Mouse (Mus musculus) lung, embryonic 15.5 days (tissue): ENCODE results near the gene Rsph6a. TPM values are rescaled to one million over a fixed set of nuclear protein-coding genes. Genes with fewer than 3 reads are reported as not detected.

Experiments
- ATAC-seq: fragments of 200-750 bp; cut with Nextera tagmentation; 2 replicates; pipeline ENCODE4 v1.8.0; 2017; ENCODE audit warnings: moderate number of reproducible peaks, borderline replicate concordance; ENCODE audit not compliant: low FRiP score, low TSS enrichment; ENCODE audit errors: extremely low read depth
- H3K27ac ChIP-seq: fragments of 300-500 bp; sonication (generic); 2 replicates; pipeline ENCODE4 v1.5.1; 2015; ENCODE audit warnings: moderate library complexity, mild to moderate bottlenecking, inconsistent platforms
- H3K27me3 ChIP-seq: fragments of 300-500 bp; sonication (generic); 2 replicates; pipeline ENCODE4 v1.6.1; 2015; ENCODE audit warnings: inconsistent platforms
- H3K36me3 ChIP-seq: fragments of 300-500 bp; sonication (generic); 2 replicates; pipeline ENCODE4 v1.6.1; 2015; ENCODE audit warnings: inconsistent platforms
- H3K4me1 ChIP-seq: fragments of 300-500 bp; sonication (generic); 2 replicates; pipeline ENCODE4 v1.6.1; 2015; ENCODE audit warnings: inconsistent platforms
- H3K4me2 ChIP-seq: fragments of 300-500 bp; sonication (generic); 2 replicates; pipeline ENCODE4 v1.6.1; 2015; ENCODE audit warnings: inconsistent platforms, mild to moderate bottlenecking, moderate library complexity
- H3K4me3 ChIP-seq: fragments of 300-500 bp; sonication (generic); 2 replicates; pipeline ENCODE4 v1.5.1; 2015; ENCODE audit warnings: mild to moderate bottlenecking, inconsistent platforms
- H3K9ac ChIP-seq: fragments of 300-500 bp; sonication (generic); 2 replicates; pipeline ENCODE4 v1.6.1; 2015; ENCODE audit warnings: inconsistent platforms
- H3K9me3 ChIP-seq: fragments of 300-500 bp; sonication (generic); 2 replicates; pipeline ENCODE4 v1.6.1; 2016; ENCODE audit warnings: inconsistent platforms
- WGBS: fragments of 180-500 bp; shearing (Covaris S2); methylation state at CpG from one replicate; pipeline ENCODE4 v1.1.7; 2015; 5-methylcytosine and 5-hydroxymethylcytosine counted together
- polyA plus RNA-seq: library from polyadenylated mRNA; unstranded; fragments of >200 nt; fragmentation: Nextera tagmentation; extraction: Ambion mirVana; gene quantifications from 2 replicates; pipeline ENCODE4 v1.2.1, GENCODE M21; 2015

Gene Rsph6a
- polyA plus RNA-seq, 1 experiment from 2014 or later, result not detected

- no peaks in the 10 kb centered on the region for H3K9me3 ChIP-seq
- ATAC-seq, result no peak
- WGBS, result 78% methylated on average over 9 of the region's 9 CpGs
These were observed 19.0 kb downstream of the Rsph6a start for GRCm38 (mm10) chr7:19073504-19073903.

DNA sequence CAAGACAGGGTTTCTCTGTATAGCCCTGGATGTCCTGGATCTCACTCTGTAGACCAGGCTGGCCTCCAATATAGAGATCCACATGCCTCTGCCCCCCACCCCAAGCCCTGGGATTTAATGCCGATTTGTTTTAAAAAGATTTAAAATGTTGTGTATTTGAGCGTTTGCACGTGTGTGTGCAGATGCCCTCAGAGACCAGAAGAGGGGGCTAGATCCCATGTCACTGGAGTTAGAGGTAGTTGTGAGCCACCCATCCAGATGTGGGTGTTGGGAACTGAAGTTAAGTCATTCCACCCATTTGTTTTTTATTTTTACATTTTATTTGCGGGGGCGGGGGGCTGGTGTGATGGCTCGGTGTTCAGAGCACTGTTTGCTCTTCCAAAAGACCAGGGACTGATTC, 20.0 kb downstream of the Rsph6a start:
- no peak overlapping the region for H3K9ac ChIP-seq
- H3K27ac ChIP-seq, result no peak overlapping the region
- no peak overlapping the region for H3K4me2 ChIP-seq
- H3K36me3 ChIP-seq, result peaks cover 17% of the 10 kb centered on the region; the same call in 1 of the 2 replicates
- no peaks in the 10 kb centered on the region for H3K27me3 ChIP-seq
- H3K4me1 ChIP-seq, result peaks cover 23% of the 10 kb centered on the region
- no peaks in the 10 kb centered on the region for H3K9me3 ChIP-seq
- H3K4me3 ChIP-seq, result no peak overlapping the region
- ATAC-seq, result no peak
- WGBS, result 88% methylated on average over 6 of the region's 6 CpGs

More at GRCm38 (mm10) chr7:19073504-19073903, 19.0 kb downstream of the Rsph6a start:
- Histone ChIP-seq H3K27me3 (no peaks in the 10 kb centered on the region), H3K36me3 (peaks cover 7% of the 10 kb centered on the region; the same call in 1 of the 2 replicates), H3K4me3 (no peak overlapping the region), H3K9ac (no peak overlapping the region), H3K4me1 (peaks cover 23% of the 10 kb centered on the region), H3K4me2 (no peak overlapping the region), H3K27ac (no peak overlapping the region)

- Histone ChIP-seq H3K9ac (no peak overlapping the region), H3K27ac (no peak overlapping the region), H3K9me3 (no peaks in the 10 kb centered on the region), H3K4me3 (peak overlapping the region; percentile 95), H3K4me1 (peaks cover 23% of the 10 kb centered on the region), H3K27me3 (no peaks in the 10 kb centered on the region), H3K4me2 (peak overlapping the region; percentile 80), H3K36me3 (peaks cover 24% of the 10 kb centered on the region)
- ATAC-seq, result no peak
- WGBS, result 50% methylated on average over 5 of the region's 5 CpGs
These were observed 20.7 kb downstream of the Rsph6a start for GRCm38 (mm10) chr7:19075231-19075630.

- WGBS, result 1% methylated on average over 85 of the region's 91 CpGs
- peaks cover 32% of the 10 kb centered on the region for H3K36me3 ChIP-seq
- H3K27ac ChIP-seq, result peak within 1 kb of the TSS; percentile 88
- H3K4me3 ChIP-seq, result peak within 1 kb of the TSS; percentile 95
- peak within 1 kb of the TSS; percentile 98 for H3K9ac ChIP-seq
- no peaks in the 10 kb centered on the region for H3K27me3 ChIP-seq
- peaks cover 23% of the 10 kb centered on the region for H3K4me1 ChIP-seq
- no peaks in the 10 kb centered on the region for H3K9me3 ChIP-seq
- peak; percentile 99 for ATAC-seq
- H3K4me2 ChIP-seq, result peak within 1 kb of the TSS; percentile 80
These were observed 21.5 kb downstream of the Rsph6a start, which contains the start of gene Dmwd for GRCm38 (mm10) chr7:19075723-19076585. Gene Dmwd, plus strand, starts transcription at chr7:19076227.

DNA sequence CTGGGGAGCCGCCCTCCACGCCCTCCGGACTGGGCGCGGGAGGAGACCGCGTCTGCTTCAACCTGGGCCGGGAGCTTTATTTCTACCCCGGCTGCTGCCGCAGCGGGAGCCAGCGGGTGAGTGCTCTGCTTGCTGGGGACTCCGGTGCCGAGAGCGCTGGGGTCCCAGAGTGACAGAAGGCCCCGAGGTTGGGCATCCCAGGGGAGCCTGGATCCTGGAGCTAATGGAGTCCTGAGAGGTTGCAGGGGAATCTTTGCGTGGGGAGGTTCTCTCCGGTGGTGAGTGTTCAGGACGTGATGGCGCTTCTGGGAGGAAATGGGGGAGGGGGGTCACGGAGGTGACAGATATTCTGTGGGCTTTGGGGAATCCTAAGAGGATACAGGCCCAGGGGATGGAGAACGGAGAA, 22.1 kb downstream of the Rsph6a start:
- H3K4me1 ChIP-seq, result peaks cover 23% of the 10 kb centered on the region
- under 1% methylated on average over 22 of the region's 22 CpGs for WGBS
- no peaks in the 10 kb centered on the region for H3K9me3 ChIP-seq
- H3K4me2 ChIP-seq, result peak overlapping the region; percentile 80
- H3K27me3 ChIP-seq, result no peaks in the 10 kb centered on the region
- H3K27ac ChIP-seq, result peak overlapping the region; percentile 88
- peaks cover 38% of the 10 kb centered on the region for H3K36me3 ChIP-seq
- peak overlapping the region; percentile 95 for H3K4me3 ChIP-seq
- peak overlapping the region; percentile 98 for H3K9ac ChIP-seq
- no peak; the same call in 1 of the 2 replicates for ATAC-seq

DNA sequence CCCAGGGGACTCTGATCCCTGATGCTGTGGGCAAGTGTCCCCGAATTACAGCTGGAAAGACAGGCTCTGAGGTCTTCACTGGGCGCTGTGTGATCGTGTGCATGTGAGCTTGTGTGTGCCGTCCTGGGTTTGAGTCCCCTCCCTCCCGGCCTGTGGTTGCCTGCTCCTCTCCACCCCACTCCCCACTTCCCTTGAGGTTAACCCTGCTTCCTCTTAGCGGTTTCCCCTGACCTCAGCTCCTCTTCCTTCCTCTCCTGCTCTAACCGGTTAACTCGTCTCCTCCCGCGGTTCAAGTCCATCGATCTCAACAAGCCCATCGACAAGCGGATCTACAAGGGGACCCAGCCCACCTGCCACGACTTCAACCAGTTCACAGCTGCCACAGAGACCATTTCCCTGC, 23.3 kb downstream of the Rsph6a start:
- peaks cover 47% of the 10 kb centered on the region for H3K36me3 ChIP-seq
- H3K9ac ChIP-seq, result peak overlapping the region; percentile 98; the same call in 1 of the 2 replicates
- H3K9me3 ChIP-seq, result no peaks in the 10 kb centered on the region
- H3K27ac ChIP-seq, result no peak overlapping the region
- no peak for ATAC-seq
- 68% methylated on average over 14 of the region's 14 CpGs for WGBS
- H3K4me1 ChIP-seq, result peaks cover 33% of the 10 kb centered on the region
- peak overlapping the region; percentile 95 for H3K4me3 ChIP-seq
- peak overlapping the region; percentile 80 for H3K4me2 ChIP-seq
- no peaks in the 10 kb centered on the region for H3K27me3 ChIP-seq

GRCm38 (mm10) chr7:19078732-19079131, 24.2 kb downstream of the Rsph6a start:
- Histone ChIP-seq H3K9ac (no peak overlapping the region), H3K36me3 (peaks cover 47% of the 10 kb centered on the region), H3K27me3 (no peaks in the 10 kb centered on the region), H3K4me1 (peaks cover 43% of the 10 kb centered on the region), H3K4me3 (no peak overlapping the region), H3K27ac (no peak overlapping the region), H3K4me2 (no peak overlapping the region), H3K9me3 (no peaks in the 10 kb centered on the region)
- 68% methylated on average over 3 of the region's 3 CpGs for WGBS
- ATAC-seq, result no peak

- 83% methylated on average over 19 of the region's 19 CpGs for WGBS
- Histone ChIP-seq H3K4me2 (no peak overlapping the region), H3K9me3 (no peaks in the 10 kb centered on the region), H3K4me1 (peaks cover 55% of the 10 kb centered on the region), H3K36me3 (peaks cover 47% of the 10 kb centered on the region), H3K9ac (no peak overlapping the region), H3K4me3 (no peak overlapping the region), H3K27me3 (no peaks in the 10 kb centered on the region), H3K27ac (no peak overlapping the region)
- no peak for ATAC-seq
These were observed 26.0 kb downstream of the Rsph6a start for GRCm38 (mm10) chr7:19080451-19080950.

- Histone ChIP-seq H3K27me3 (no peaks in the 10 kb centered on the region), H3K36me3 (peaks cover 48% of the 10 kb centered on the region), H3K4me1 (peaks cover 56% of the 10 kb centered on the region), H3K9me3 (no peaks in the 10 kb centered on the region), H3K27ac (peak overlapping the region; percentile 46; the same call in 1 of the 2 replicates), H3K4me2 (no peak overlapping the region), H3K9ac (no peak overlapping the region), H3K4me3 (no peak overlapping the region)
- ATAC-seq, result no peak
- WGBS, result 73% methylated on average over 4 of the region's 4 CpGs
These were observed 27.7 kb downstream of the Rsph6a start for GRCm38 (mm10) chr7:19082171-19082570.

GRCm38 (mm10) chr7:19083096-19083495, 28.6 kb downstream of the Rsph6a start:
- 35% methylated on average over 6 of the region's 6 CpGs for WGBS
- peak overlapping the region; percentile 46 for H3K27ac ChIP-seq
- 0 out of 2 replicates have a peak overlapping the region, but pooled peaks have one; percentile 5 for H3K4me3 ChIP-seq
- H3K4me1 ChIP-seq, result peaks cover 47% of the 10 kb centered on the region
- 0 out of 2 replicates have a peak overlapping the region, but pooled peaks have one; percentile 14 for H3K9ac ChIP-seq
- H3K27me3 ChIP-seq, result no peaks in the 10 kb centered on the region
- ATAC-seq, result 0 out of 2 replicates have a peak, but pooled peaks have one; percentile 0
- H3K9me3 ChIP-seq, result no peaks in the 10 kb centered on the region
- peak overlapping the region; percentile 54 for H3K4me2 ChIP-seq
- peaks cover 54% of the 10 kb centered on the region for H3K36me3 ChIP-seq

DNA sequence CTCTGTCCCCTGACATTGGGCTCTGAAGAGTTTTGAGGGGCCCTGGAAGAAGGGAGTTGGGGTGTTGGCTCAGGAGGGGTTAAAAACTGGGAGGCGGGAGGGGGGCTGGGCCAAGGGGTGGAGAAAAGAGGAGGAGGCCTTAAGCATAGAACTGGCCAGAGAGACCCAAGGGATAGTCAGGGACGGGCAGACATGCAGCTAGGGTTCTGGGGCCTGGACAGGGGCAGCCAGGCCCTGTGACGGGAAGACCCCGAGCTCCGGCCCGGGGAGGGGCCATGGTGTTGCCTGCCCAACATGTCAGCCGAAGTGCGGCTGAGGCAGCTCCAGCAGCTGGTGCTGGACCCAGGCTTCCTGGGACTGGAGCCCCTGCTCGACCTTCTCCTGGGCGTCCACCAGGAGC, 29.2 kb downstream of the Rsph6a start, which contains the start of gene Dmpk:
Gene Dmpk (plus strand): TSS at position 149 of the 400 bp plus-strand sequence.
- peaks cover 46% of the 10 kb centered on the region for H3K4me1 ChIP-seq
- no peaks in the 10 kb centered on the region for H3K9me3 ChIP-seq
- no peaks in the 10 kb centered on the region for H3K27me3 ChIP-seq
- peak within 1 kb of the TSS; percentile 47 for H3K9ac ChIP-seq
- H3K36me3 ChIP-seq, result peaks cover 54% of the 10 kb centered on the region
- peak; percentile 66 for ATAC-seq
- 37% methylated on average over 10 of the region's 10 CpGs for WGBS
- H3K4me3 ChIP-seq, result peak within 1 kb of the TSS; percentile 40
- H3K27ac ChIP-seq, result peak within 1 kb of the TSS; percentile 57
- H3K4me2 ChIP-seq, result peak within 1 kb of the TSS; percentile 54
